Mouse (Mus musculus) embryonic facial prominence, embryonic 10.5 days (tissue): ENCODE measurements around the gene Gm21746. TPM values are rescaled to one million over a fixed set of nuclear protein-coding genes. Genes with fewer than 3 reads are reported as not detected.
"Not testable (repeated sequence)": the region's sequence is repeated elsewhere in the genome, so short reads cannot be mapped to it uniquely, and the experiment has no call there.

Source experiments
- DNase-seq: peaks from one replicate; pipeline ENCODE4 v3.0.0-alpha.2; 2017; ENCODE audit warnings: low spot score
- H3K27ac ChIP-seq: fragments of 300-500 bp; sonication (generic); replicated peaks from 2 replicates; pipeline ENCODE4 v1.5.1; 2016; ENCODE audit warnings: mild to moderate bottlenecking
- H3K27me3 ChIP-seq: fragments of 300-500 bp; sonication (generic); replicated peaks from 2 replicates; pipeline ENCODE4 v1.6.1; 2016; ENCODE audit warnings: low read depth, mild to moderate bottlenecking; ENCODE audit not compliant: poor library complexity, severe bottlenecking
- H3K36me3 ChIP-seq: fragments of 300-500 bp; sonication (generic); replicated peaks from 2 replicates; pipeline ENCODE4 v1.6.1; 2016; ENCODE audit warnings: mild to moderate bottlenecking, moderate library complexity
- H3K4me1 ChIP-seq: fragments of 300-500 bp; sonication (generic); 2 replicates; pipeline ENCODE4 v1.6.1; 2016
- H3K4me3 ChIP-seq: fragments of 300-500 bp; sonication (generic); 2 replicates; pipeline ENCODE4 v1.5.1; 2016; ENCODE audit warnings: mild to moderate bottlenecking, moderate library complexity
- H3K9me3 ChIP-seq: fragments of 300-500 bp; sonication (generic); 2 replicates; pipeline ENCODE4 v1.6.1; 2016; ENCODE audit warnings: mild to moderate bottlenecking
- WGBS: fragments of 180-500 bp; shearing (Covaris S2); methylation state at CpG from one replicate; pipeline ENCODE4 v1.1.7; 2016; 5-methylcytosine and 5-hydroxymethylcytosine counted together
- polyA plus RNA-seq: library from polyadenylated mRNA; unstranded; fragments of >200 nt; fragmentation: Nextera tagmentation; extraction: Ambion mirVana; gene quantifications from 2 replicates; pipeline ENCODE4 v1.2.1, GENCODE M21; 2016

Gene Gm21746
- polyA plus RNA-seq = not detected in 2 replicates

GRCm38 (mm10) chrY:6237895-6238294, at the start of gene Gm21746:
Gm21746 (minus strand) TSS chrY:6237995.
- H3K4me1 ChIP-seq, H3K27ac ChIP-seq, H3K4me3 ChIP-seq, H3K9me3 ChIP-seq, H3K36me3 ChIP-seq, DNase-seq, H3K27me3 ChIP-seq: not testable (repeated sequence)
- 62% methylated on average over 2 of the region's 3 CpGs for WGBS

GRCm38 (mm10) chrY:6266798-6267197, 29.0 kb upstream of the Gm21746 start, which contains the start of gene Gm20873:
Gm20873 (plus strand) TSS chrY:6267098.
- not testable (repeated sequence) for H3K27me3 ChIP-seq, H3K4me3 ChIP-seq, H3K27ac ChIP-seq, H3K9me3 ChIP-seq, DNase-seq, H3K4me1 ChIP-seq, H3K36me3 ChIP-seq

Other genes starting within 250 kb of the Gm21746 start
- gene Gm20873, start 29.1 kb upstream of the Gm21746 start, polyA plus RNA-seq = not detected in 2 replicates